Mouse (Mus musculus) CD4-positive, CD25-positive, alpha-beta regulatory T cell, adult 9 weeks (primary cell): ENCODE data around the gene Gas2l3. TPM values are rescaled to one million over a fixed set of nuclear protein-coding genes. Genes with fewer than 3 reads are reported as not detected.

ENCODE experiments used
- polyA plus RNA-seq: library from polyadenylated mRNA; unstranded; fragments of 100-300 nt; shearing (Covaris generic); gene quantifications from one replicate; pipeline ENCODE4 v1.2.1, GENCODE M21; 2017

The Gas2l3 gene
- polyA plus RNA-seq: 0.32 TPM

DNA sequence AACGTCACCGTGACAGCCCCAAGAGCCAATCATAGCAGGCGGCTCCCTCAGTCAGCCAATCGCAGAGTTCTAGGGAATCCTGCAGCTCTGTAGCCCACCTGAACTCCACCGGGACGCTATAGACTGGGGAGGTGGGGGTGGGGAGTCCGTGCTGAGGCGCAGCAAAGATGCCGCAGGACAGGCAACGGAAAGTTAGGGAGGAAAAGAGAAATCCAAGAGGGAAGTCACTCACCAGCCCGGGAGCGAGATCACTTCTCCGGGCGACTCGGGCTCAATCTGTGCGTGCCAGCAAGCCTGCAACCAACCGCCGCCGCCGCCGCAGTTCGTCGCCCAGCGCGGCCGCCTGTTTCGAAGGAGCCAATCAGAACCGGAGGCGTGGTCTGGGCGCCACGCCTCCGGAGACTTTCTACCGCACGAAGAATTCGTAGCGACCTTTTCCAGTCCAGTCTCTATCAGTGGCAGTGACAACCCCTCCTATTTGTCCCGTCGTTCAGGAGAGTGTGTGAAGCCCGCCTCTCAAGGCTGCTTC, at the start of gene Gas2l3:
Gene Gas2l3 (minus strand): TSS at position 345 of the 529 bp plus-strand sequence.

Other genes with a start within 250 kb of the Gas2l3 start
- not detected for gene Ano4, start 99.2 kb downstream of the Gas2l3 start, polyA plus RNA-seq
- gene Nr1h4, start 89.6 kb upstream of the Gas2l3 start, polyA plus RNA-seq: not detected
- gene Slc17a8, start 177.3 kb upstream of the Gas2l3 start, polyA plus RNA-seq: not detected
- 19.4 TPM for gene Scyl2, start 242.3 kb upstream of the Gas2l3 start, polyA plus RNA-seq